Mouse (Mus musculus) erythroblast, embryonic 14.5 days (primary cell): ENCODE results near the gene Fam90a1a.

Experiments used
- GATA1 ChIP-seq: IDR thresholded peaks from 2 replicates; pipeline ENCODE4 v1.6.1; 2012; ENCODE audit warnings: low read length, inconsistent platforms, mixed read lengths
- TAL1 ChIP-seq: IDR thresholded peaks from 3 replicates; pipeline ENCODE4 v1.6.1; 2012; ENCODE audit warnings: low read length, inconsistent platforms, mixed read lengths

DNA sequence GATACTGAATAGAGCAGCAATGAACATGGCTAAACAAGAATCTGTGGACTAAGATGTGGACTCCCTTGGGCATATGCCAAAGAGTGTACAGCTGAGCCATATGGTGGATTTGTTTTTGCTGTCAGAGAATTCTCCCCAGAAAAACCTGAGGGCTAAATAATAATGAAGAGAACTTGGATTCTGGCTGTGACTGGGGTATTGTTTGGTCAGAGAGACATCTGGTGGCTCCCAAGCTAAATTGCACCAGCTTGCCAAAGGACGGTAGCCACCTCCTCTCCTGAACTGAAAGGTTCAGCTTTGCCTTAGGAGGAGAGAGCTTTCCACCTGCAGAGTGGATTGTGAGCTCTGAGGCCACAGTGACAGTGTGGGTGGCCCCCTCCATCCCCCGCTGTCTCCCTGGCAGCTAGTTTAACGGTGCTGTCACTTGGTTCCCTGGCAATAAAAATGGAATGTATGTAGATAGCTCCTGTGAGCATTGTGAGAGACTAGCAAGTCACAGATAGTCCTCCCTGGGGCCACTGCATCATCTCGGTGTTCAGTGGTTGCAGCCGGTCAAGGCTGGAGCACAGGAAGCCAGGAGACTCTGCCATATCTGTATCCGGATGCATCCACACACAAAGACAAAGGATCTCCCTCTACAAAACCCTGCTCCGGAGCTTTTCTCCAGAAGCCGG, 23.3 kb downstream of the Fam90a1a start:
- TF ChIP-seq GATA1 (no peak), TAL1 (no peak)
